Mouse (Mus musculus) heart, postnatal 0 days (tissue): ENCODE results near the gene Ndufa5.

Experiments used
- CTCF ChIP-seq: IDR thresholded peaks from 2 replicates; pipeline ENCODE4 v1.5.1; 2016; ENCODE audit warnings: antibody characterized with exemption, control low read depth, low read depth
- EP300 ChIP-seq: IDR thresholded peaks from 2 replicates; pipeline ENCODE4 v1.6.1; 2016; ENCODE audit warnings: antibody characterized with exemption, low read depth

- TF ChIP-seq CTCF: peak; percentile 83
- no peak for TF ChIP-seq EP300
Measured at GRCm38 (mm10) chr6:24530166-24530565, 2.4 kb upstream of the Ndufa5 start.
